Mouse (Mus musculus): Measurements from ENCODE around the gene Cib4.

Cib4 gene

GRCm38 (mm10) chr5:30545698-30546097 is at the start of gene Cib4:
Gene Cib4, minus strand, starts transcription at chr5:30545836.
- peak; percentile 54 for DNase-seq

DNA sequence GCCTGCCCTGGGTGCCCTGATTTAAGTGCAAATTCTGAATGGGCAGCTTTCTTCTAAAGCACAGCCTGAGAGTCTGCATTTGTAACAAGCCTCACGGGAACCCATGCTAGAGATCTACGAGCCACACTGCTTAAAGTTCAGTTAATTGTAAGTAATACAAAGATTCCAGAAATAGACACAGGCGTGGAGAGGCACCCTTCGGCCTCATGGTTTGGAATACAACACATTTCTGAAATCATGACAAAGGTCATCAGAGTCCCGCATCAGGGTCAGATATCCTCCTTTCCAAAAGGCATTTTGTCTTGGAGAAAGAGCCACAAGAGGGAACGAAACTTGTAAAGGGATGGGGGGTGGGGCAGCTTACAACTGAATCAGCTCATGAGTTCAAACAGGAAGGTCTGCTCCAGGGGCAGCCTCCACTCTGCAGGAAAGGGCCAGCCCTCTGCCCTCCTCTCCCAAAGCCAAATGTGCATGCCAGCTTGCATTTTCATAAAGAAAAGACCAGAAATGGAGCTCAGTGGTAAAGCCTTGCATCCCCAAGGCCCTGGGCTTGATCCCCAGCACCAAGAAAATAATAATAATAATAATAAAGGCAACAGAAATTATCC is 49.4 kb upstream of the Cib4 start:
- DNase-seq: no peak

- peak; percentile 70 for DNase-seq
Observed at GRCm38 (mm10) chr5:30593811-30594504, 48.3 kb upstream of the Cib4 start.

GRCm38 (mm10) chr5:30593360-30593759 is 47.7 kb upstream of the Cib4 start:
- peak; percentile 40 for DNase-seq

DNA sequence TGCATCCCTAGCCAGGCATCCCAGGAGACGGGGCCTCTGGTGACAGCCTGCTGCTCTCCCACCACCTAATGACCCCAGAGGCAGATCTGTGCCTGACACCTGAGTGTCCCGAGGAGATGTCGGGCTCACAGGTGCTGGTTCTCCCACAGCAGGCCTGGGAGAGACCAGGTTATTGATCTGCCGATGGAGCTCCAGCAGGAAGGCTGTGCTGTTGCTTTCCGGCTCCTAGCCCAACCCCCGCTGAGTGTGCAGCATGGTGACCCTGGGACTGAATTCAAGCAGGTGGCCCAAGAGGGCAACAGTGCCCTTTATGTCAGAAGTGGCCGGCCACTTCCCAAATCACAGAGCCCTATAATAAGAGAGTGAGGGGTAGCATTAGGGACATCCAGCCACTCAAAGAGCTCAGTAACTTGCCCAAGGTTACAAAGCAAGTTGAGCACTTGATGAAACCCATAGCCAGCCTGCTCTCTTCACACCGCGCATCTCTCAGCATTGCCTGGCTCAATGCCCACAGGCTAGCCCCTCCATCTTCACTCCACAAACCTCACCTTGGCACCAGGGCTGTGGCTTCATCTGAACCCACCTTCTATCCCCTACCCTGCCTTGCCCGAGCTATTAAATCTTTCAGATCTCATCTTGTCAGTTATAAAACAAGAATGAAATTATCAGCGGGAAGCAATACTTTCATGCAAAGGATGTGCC is 46.8 kb upstream of the Cib4 start:
- DNase-seq: no peak

DNA sequence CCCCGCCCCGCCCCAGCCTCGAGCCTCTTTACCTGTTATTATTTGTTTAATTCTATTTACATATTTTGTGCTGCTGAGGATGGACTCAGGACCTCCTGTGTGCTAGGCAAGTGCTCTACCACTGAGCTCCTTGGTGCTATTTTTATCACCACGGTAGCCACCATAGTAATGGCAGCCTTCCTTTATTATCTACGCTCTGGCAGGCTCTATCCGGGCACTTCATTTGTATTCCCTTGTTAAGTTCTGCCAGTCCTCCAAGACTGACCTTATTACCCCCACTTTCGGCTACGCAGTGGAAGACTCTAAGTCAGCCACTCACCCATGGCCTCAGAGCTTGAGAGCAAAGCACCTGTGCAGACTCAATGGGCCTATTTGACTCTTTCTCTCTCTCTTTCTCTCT is 46.1 kb upstream of the Cib4 start:
- DNase-seq: no peak

DNA sequence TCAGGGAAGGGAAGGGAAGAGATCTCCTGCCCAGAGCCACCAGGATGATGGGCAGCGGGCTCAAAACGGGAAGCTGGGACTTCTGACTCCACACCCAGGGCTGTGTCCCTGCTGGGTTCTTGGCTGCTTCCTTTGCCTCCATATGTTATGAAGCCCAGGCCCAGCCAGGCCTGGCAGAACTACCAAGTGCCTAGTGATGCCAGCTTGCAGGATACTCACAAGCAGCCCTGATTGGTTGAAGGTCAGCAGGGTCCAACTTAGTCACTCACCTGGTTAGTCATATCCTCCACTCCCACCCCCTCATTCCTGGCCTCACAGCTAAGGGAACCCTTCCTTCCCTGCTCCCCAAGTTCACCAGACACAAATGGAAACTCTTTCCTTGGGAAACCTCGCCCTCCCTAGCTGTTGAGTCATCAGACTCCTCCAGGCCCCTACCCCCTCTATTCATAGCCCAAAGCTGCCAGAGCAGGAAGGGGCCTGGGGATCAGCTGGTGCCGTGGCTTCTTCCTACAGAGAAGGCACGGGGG is 45.6 kb upstream of the Cib4 start:
- no peak for DNase-seq

GRCm38 (mm10) chr5:30590231-30590630 is 44.6 kb upstream of the Cib4 start:
- no peak for DNase-seq

GRCm38 (mm10) chr5:30589546-30589945 is 43.9 kb upstream of the Cib4 start:
- DNase-seq: peak; percentile 27

DNA sequence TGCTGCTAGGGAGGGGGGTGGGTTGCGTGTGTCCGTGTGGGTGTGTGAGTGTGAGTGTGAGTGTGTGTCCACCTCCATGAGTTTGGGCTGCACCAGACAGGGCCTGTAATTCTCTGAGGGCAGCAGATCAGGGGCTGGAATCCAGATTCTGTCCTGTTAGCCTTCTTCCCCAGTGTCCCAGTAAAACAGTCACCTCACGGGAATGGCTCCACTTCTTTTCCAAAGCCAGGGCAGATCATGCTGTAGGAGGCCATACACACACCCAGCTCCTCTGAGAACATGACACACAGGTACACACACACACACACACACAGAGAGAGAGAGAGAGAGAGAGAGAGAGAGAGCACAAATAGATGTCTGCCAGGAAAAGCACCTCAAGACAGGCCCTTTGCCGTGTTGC is 43.4 kb upstream of the Cib4 start:
- DNase-seq: no peak

DNA sequence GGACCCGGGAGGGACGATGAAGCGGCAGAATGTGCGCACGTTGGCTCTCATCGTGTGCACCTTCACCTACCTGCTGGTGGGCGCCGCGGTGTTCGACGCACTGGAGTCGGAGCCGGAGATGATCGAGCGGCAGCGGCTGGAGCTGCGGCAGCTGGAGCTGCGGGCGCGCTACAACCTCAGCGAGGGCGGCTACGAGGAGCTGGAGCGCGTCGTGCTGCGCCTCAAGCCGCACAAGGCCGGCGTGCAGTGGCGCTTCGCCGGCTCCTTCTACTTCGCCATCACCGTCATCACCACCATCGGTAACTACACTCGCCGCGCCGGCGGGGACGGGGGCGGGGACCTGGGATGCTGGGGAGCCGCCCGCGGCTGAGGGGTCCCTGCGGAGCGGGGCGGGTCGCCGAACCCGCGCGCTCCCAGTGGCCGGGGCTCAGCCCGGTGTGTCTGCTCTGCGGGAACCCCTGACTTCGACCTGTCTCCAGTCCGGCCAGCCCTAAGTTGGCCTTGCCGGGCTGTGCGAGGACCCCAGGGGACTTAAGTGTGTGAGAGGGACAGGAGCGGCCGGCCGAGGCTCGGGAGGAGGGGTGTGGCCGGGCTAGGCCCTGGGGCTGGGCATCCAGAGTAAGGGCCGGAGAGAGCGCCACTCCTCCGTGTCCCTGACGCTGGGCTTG is 42.8 kb upstream of the Cib4 start:
- peak; percentile 47 for DNase-seq

DNA sequence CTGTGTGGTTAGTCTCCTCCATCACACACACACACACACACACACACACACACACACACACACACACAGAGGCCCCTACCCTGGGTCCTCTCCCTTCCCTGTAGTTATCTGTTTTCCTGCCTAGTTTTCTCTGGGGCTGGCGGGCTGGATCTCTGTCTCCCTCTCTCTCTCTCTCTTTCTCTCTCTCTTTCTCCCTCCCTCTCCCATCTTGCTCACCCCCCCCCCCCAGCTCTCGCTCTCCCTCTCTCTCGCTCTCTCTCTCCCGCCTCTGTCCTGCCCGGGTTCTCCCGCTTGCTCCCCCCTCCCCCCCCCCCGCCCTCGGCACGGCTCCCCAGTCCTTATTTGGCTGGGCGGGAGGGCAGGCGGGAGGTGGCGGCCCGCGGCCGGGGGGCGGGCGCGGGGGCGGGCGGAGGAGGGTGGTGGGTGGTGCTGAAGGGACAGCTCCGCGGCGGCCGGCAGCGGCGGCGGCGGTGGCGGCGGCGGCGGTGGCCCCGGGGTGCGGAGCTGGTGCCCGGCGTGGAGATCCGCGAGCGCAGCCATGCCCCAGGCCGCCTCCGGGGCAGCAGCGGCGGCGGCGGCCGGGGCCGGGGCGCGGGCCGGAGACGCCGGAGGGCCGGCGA is 42.2 kb upstream of the Cib4 start, which contains the start of gene Kcnk3:
Gene Kcnk3, plus strand, starts transcription at position 490 of the 620 bp plus-strand sequence.
- peak; percentile 86 for DNase-seq

DNA sequence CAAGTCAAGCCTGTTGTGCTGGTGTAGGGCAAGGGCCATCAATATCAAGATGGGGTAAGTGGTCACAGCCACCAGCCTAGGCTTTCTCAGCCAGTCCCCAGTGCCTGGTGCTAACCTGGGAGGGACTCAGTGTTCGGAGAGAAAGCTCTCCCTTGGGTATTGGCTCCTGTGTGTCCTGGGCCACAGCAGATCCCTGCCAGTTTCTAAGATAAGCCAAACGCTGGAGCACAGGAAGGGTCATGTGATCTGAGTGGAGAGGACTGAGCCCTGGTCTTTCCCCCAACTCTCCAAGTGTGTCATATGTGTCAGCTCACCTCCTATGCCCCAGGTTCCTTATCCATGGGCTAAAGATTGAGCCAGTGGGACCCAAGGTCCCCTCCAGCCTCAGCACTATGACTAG is 41.5 kb upstream of the Cib4 start:
- DNase-seq: no peak

GRCm38 (mm10) chr5:30586616-30587015 is 41.0 kb upstream of the Cib4 start:
- no peak for DNase-seq

- no peak for DNase-seq
Observed at GRCm38 (mm10) chr5:30582017-30582416, 36.4 kb upstream of the Cib4 start.

DNA sequence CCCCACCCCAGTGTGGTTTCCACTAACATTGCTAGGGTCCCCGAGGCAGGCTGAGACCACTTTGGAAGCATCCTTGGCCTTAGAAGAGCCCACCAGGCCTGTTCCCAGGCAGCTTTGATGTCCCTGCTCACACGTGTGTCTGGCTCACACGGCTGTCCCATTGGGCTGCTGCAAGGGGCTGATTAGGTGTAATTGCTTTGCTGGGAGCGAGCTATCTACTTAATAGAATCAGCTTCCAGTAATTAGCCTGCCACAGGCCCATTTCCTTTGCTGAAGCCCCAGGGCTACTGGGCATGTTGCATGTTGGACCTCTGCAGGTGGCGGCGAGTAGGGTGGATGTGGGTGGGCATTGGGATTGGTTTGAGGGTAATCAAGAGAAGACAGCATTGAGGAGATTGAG is 35.1 kb upstream of the Cib4 start:
- DNase-seq: no peak

GRCm38 (mm10) chr5:30578445-30579080 is 32.9 kb upstream of the Cib4 start:
- DNase-seq: no peak

DNA sequence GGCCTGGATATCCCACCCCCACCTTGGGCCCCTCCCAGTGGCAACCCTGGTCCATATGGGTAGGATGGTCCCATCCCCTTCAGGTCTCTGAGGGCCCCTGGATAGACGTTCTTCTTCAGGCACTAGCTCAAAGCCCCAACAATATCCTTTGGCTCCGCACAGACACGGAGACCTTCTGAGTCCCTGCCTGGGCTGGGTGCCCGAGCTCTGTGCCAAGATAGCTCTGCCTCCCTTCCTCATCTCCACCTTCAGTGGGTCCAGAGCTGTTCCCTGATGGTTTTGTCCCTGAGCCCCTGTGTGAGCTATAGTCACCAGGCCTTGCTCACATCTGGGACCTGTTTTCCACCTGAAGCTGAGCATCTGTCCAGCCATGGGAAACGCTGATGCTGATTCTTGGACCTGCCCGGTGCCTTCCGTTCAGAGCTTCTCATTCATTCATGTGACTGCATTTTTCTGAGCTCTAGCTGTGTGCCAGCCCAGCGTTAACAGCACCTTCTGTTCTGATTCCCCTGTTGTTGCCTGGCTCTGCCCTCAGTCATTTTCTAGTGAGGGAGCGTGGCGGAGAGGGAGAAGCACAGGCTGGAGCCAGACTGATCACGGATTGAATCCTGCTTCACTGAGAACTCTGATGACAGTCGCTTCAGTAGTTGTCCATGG is 32.1 kb upstream of the Cib4 start:
- DNase-seq: peak; percentile 59

DNA sequence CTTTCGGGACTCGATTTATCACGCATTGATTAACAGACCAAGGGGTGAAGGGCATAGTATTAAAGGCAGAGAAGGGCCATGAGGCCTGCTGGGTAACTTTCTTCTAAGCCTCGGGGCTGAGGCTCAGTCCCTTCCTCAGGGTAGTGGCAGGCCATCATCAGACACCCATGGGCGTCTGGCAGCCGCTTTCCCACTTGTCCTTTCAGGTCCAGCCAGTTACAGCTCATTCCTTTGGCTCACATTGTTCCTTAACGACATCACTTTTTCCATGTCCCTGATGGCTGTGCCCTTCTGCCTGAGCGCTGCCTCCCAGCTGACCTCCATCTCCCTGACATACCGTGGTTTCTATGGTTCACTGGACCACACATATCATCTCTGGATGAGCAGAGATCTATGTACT is 31.6 kb upstream of the Cib4 start:
- peak; percentile 79 for DNase-seq

- no peak for DNase-seq
Observed at GRCm38 (mm10) chr5:30576233-30576632, 30.6 kb upstream of the Cib4 start.

- DNase-seq: peak; percentile 24
Observed at GRCm38 (mm10) chr5:30574367-30574766, 28.7 kb upstream of the Cib4 start.

GRCm38 (mm10) chr5:30571820-30572219 is 26.2 kb upstream of the Cib4 start:
- no peak for DNase-seq

Measured in lung, postnatal 10 days (tissue).